Mouse (Mus musculus) hematopoietic stem cell, adult 5-6 weeks (primary cell): ENCODE measurements around the gene 4930444G20Rik. TPM values are rescaled to one million over a fixed set of nuclear protein-coding genes. Genes with fewer than 3 reads are reported as not detected.
A peak's percentile ranks its signal among the peaks of the same experiment; 100 is the strongest.
"Not testable (repeated sequence)": the region's sequence is repeated elsewhere in the genome, so short reads cannot be mapped to it uniquely, and the experiment has no call there.

ENCODE experiments used
- ATAC-seq, 2 experiments: fragments of 125-278 bp in 1 of 2; replicated peaks in 1 of 2; 2 replicates each; pipeline ENCODE4 v1.8.0; 2016 to 2017; ENCODE audit warnings: inconsistent platforms in 2 of 2, mild to moderate bottlenecking in 2 of 2, moderate number of reproducible peaks in 2 of 2, low read depth in 1 of 2, moderate TSS enrichment in 1 of 2; ENCODE audit not compliant: low FRiP score in 2 of 2, poor library complexity in 2 of 2, severe bottlenecking in 2 of 2, insufficient read depth in 1 of 2, low TSS enrichment in 1 of 2
- total RNA-seq: library from RNA; stranded (forward); fragments of 172-1452, 232-1000 nt; gene quantifications from 2 replicates; pipeline ENCODE4 v1.2.3, GENCODE M21; 2017

4930444G20Rik gene
- total RNA-seq, result not detected in 2 replicates

DNA sequence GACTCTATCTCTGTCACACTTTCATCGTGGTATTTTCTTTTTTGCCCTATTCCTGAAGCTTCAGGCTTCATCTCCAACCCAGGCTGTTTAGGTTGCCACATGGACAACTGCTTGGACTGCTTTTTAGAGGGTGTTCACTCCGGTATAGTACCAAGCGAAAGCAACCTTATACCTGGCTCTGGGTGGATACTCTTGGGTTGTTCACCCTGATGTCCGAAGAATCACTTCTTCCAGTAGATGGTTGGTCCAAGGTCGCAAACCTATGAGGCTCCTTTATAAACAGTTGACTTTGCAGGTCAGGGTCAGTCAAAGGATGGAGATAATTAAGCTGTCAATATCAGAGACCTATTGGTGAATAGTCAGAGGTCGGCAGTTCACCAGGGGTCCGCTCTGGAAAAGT is at the start of gene 4930444G20Rik:
Gene 4930444G20Rik (minus strand): TSS at position 101 of the 400 bp plus-strand sequence.
- ATAC-seq, result not testable (repeated sequence)

DNA sequence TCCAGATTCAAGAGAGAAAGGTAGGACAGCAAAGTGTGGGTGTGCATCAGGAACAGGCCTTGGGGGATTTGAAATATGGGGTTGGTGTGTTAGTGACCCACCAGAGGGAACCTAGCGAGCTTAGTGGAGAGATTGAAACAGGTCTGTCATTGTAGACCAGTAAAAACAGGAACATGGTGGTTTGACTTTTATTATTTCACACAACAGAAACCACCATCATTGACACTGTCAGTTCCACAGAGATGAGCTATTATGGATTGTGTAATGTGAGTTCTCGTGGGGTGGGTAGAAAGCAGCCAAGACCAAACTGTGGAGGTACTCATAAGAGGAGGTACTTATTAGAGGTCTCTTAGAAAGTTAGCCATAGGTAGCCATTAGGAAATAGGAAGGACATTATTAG is 6.7 kb upstream of the 4930444G20Rik start:
- ATAC-seq, result peak in 1 of 2 experiments; percentile 39; a peak in 1 of 4 replicates

DNA sequence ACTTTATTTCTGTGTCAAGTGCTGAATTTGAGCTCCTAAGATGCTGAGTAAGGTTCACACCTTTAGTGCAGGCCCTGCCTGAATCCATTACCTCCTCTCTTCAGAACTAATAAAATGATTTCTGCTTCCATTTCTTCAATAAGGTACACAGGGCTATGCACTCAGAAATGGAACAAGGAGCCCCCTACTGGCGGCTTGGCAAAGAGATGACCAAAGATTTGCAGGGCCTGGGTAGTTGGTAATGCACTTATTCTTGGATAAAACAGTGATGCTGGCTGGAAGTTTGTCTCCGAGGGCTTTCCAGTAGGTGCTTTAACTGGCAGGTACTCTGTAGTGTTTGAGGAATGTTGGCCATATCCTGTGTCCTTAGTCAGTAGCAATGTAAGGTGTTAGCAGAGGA is 4.9 kb upstream of the 4930444G20Rik start:
- ATAC-seq, result no peak

DNA sequence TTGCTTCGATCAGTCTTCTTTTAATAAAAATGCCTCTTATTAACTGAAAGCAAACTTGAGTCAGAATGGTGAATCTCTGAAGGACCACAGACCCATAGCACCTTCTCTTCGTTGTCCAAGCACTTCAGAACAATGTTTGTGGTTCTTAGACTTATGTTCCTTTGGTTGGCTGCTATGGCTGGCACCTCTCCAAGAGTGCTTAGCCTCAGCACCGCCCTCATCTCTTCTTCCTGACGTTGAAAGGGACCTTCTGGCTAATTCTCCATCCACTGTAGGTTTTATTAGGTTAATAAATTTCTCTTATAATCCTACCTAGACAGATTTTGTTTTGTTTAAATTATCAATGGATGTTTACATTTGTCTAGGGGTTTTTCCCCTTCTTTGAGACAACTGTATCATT is 2.7 kb upstream of the 4930444G20Rik start:
- ATAC-seq, result no peak

DNA sequence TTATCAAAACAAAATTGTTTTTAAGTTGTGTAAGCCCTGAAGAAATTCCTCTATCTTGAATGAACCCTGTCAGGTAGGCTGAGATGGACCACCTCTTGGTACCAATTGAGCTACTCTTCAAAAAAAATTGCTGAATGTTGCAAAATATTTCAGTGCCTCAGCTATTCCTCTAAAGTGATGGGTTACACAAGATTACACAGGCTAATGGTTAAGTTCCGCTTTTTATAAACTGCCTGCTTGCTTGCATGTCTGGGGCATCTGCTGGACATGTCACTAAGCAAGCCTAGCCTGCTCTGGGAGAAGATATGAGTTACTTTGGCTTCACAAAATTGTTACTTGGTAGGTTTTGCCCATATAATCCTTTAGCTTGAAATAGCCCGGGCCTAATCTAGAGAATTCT is 2.3 kb upstream of the 4930444G20Rik start:
- ATAC-seq, result peak in 1 of 2 experiments; percentile 53; a peak in 2 of 4 replicates

DNA sequence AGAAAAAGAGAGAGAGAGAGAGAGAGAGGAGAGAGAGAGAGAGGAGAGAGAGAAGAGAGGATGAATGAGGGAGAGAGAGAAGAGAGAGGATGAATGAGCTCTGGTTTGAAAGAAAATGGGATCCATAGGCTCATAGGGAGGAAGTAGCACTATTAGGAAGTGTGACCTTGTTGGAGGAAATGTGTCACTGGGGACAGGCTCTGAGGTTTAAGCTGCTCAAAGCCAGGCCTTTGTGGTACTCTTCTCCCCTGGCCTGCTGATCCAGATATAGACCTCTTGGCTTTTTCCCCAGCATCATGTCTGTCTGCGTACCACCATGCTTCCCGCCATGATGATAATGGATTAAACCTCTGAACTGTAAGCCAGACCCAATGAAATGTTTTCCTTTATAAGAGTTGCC is 8.5 kb downstream of the 4930444G20Rik start:
- ATAC-seq, result no peak

DNA sequence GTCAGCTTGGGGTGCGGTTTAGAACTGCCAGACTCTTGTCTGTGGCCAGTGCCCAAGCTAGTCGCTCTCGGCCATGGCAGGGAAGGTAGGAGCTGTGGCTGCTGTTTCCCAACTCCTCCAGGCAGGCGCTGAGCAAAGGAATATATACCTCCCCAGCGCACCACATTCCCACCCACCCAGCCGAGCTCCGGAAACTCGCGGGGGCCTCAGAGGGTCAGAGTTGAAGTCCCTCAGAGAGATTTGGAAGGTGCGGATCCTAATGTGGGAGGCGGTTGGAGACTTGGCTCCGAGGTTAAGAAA is 8.9 kb downstream of the 4930444G20Rik start:
- no peak for ATAC-seq

DNA sequence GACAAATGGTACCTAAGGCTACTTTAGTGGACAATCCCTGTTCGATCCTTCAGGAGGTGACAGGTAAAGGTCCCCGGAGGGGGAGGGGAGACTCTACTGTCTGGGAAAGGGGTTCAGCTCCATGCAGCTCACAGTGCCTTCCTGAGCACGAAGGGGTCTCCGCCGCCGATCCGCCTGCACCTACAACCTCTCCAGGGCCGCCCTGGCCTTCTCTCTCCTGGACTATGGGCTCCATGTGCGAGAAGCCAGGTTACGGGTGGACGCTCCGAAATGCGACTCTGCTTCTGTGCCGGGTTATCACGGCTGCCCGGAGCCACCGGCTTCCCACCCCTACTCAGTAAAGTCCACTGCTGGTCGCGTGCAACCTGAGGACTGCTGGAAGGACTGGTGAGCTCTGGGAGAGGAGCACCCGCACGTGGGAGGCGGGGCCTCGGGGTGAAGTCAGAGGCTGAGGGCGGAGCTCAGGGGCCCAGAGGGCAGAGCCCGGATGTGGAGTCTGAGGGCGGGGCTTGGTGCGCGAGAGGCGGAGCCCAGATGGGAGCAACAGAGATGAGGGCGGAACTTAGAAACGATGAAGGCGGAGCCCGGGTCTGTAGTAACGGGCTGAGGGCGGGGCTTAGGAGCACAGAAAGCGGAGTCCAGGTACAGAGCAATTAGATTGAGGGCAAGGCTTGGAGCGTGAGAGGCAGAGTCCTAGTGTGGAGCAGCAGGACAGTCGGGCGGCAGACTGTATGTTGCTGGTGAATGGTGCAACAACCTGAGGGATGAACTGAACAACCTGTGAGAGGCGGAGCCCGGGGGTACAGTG is 9.5 kb downstream of the 4930444G20Rik start:
- ATAC-seq, result peak; percentile 96 to 99

DNA sequence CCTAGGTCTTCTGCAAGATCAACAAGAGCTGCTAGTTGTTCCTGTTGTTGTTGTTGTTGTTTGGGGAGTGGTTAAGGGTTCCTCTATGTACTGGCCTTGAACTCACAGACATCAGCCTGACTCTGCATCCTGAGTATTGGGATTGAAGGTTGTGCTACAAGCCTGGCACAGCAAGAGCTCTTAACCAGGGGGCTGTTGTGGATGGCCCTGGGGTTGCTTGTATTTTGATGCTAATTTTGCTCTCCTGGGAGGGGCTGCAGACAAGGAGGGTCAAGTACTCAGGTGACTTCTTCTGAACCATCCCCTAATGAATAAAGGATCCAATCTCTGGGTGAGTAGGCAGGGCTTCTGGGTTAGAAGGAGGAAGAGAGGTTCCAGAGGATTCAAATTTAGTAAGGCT is 12.6 kb downstream of the 4930444G20Rik start:
- no peak for ATAC-seq

DNA sequence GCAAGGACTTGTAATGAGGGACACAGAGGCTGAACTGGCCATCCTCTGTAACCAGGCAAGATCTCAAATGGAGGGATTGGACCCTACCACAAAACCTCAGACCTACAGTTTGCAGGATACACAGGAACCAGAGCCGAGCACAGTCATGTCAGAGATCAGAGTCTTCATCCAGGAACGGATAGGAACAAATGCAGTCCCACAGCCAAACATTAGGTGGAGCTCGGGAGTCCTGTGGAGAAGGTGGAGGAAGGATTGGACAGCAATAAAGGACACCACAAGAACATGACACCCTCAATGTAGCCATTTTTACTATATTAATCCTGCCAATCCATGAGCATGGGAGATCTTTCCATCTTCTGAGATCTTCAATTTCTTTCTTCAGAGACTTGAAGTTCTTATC is 31.6 kb downstream of the 4930444G20Rik start:
- ATAC-seq, result not testable (repeated sequence)

DNA sequence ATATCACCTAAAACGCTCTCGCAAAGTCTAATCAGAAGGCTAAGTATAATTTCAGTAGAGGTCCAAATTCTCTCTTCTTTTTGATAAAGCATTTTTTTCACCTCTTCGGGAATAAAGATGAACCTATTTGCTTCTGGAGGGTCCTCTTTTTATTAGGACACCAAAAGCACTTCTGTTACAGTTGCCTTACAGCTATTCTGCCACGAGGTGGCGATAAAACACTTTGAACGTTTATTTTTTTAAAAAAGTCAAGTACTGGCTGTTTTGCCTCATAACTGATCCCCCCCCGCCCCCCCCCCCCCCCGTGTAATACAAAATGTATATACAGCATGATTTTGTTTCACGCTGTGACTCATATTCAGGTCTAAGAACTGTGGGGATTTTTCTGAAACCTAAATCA is 33.6 kb downstream of the 4930444G20Rik start:
- ATAC-seq, result no peak

DNA sequence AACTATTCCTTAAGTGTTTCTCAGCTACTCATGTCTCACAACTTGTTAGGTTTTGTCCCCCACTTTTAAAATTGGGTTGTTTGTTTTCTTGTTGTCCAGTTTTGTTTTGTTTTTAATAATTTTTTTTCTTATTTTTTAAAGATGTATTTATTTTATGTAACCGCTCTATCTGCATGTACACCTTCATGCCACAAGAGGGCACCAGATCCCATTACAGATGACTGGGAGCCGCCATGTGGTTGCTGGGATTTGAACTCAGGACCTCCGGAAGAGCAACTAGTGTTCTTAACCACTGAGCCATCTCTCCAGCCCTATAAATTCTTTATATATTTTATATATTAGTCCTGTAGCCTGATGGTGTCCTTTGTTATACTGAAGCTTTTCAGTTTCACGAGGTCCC is 49.3 kb downstream of the 4930444G20Rik start:
- no peak for ATAC-seq

DNA sequence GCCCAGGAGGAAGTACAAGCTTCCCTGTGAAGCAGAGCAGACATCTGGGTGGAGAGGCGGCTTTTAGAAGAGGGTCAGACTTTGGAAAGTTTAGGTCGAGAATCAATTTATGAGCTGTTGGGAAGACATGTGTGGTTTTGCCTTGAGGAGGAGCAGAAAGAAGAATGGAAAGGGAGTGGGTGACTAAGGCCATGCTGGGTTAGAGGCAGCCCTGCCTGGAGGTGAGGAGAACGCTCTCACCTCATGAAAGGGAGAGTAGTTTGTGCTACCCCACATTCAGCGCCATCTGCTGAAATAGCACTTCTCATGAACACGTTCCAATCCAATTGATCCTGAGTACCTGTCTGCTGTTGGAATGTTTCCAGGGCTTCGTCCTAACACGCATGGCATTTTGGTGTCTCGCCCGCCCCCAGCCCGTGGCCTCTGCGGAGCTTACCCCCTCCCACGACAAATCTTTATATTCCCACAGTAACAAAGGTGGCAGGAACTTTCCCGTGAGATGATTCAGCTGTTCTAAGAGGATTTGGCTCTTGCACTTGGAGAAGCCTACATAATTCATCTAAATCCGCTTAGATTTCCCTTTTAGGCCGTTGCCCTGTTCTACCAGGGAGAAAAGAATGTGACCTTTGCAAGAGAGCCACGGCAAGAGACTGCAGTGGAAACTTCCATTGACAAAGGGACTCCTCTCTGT is 50.3 kb downstream of the 4930444G20Rik start:
- no peak for ATAC-seq

Other genes with a start within 250 kb of the 4930444G20Rik start
- gene Sgk1, start 185.9 kb downstream of the 4930444G20Rik start, total RNA-seq, result 18.1 and 23.6 TPM in 2 replicates
- gene E030030I06Rik, start 81.2 kb upstream of the 4930444G20Rik start, total RNA-seq, result 1.7 and 5.8 TPM in 2 replicates
- gene Raet1e, start 90.5 kb upstream of the 4930444G20Rik start, total RNA-seq, result not detected in 2 replicates
- gene H60b, start 90.5 kb upstream of the 4930444G20Rik start, total RNA-seq, result not detected in 2 replicates